Mouse (Mus musculus) brain, embryonic 14.5 days (tissue): ENCODE data around the gene Ugt1a5.

Source experiments
- CTCF ChIP-seq: fragments of 200-500 bp; IDR thresholded peaks from 2 replicates; pipeline ENCODE4 v1.5.1; 2012; ENCODE audit warnings: inconsistent platforms, mild to moderate bottlenecking, moderate library complexity, borderline replicate concordance; ENCODE audit not compliant: insufficient read depth, insufficient read length; ENCODE audit errors: extremely low read depth
- POLR2A ChIP-seq: fragments of 200-500 bp; IDR thresholded peaks from 2 replicates; pipeline ENCODE4 v1.6.1; 2012; ENCODE audit warnings: mild to moderate bottlenecking, inconsistent platforms, borderline replicate concordance; ENCODE audit not compliant: poor library complexity, insufficient read depth, insufficient read length, severe bottlenecking; ENCODE audit errors: extremely low read depth

GRCm38 (mm10) chr1:88230981-88231802 is 65.4 kb downstream of the Ugt1a5 start:
- no peak for TF ChIP-seq CTCF
- no peak for TF ChIP-seq POLR2A
